Mouse (Mus musculus): Measurements from ENCODE around the gene Bak1. TPM values are rescaled to one million over a fixed set of nuclear protein-coding genes. Genes with fewer than 3 reads are reported as not detected.

The Bak1 gene
- polyA plus RNA-seq (2012; rRNA removed) = 27.9 and 29.6 TPM in 2 replicates

GRCm38 (mm10) chr17:27028909-27029308 lies at the start of gene Bak1:
Gene Bak1, minus strand, starts transcription at chr17:27029009.

DNA sequence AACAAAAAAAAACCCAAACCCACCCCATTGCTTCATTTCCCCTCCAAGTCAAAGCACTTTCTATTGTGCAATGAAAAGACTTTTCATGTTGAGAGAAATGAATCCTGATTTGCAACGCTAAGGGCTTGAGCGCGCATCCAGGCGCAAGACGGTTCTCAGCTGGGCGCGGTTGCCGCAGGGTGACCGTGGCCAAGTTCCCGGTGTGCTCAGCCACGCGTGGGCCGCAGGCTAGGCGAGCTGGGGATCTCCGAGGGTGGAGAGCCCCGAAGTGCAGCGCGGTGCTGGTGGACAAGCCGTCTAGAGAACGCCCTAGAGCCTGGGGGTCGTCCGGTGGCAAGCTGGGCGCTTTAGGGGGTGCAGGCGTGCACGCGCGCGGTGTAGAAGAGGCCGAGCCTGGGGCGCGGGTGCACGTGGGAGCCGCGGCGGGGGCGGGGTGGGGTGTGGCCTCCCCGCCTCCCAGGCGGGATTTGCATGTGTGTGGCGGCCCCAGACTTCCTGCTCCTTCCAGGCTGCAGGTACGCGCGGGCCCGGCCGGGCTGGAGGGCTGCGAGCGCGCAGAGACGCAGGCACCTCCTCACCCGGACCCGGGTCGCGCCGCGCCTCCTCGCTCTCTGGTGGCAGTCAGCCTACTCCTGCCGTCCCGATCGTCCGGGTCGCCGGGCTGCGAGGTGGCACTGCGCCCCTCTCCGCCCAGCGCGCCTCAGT lies 28.2 kb upstream of the Bak1 start, which contains the start of gene Itpr3:
Itpr3 (plus strand) TSS at position 493 of the 705 bp plus-strand sequence.

GRCm38 (mm10) chr17:26972703-26973574 lies 55.9 kb downstream of the Bak1 start, which contains the start of gene Zbtb9:
Gene Zbtb9, plus strand, starts transcription at chr17:26973167.

Other genes starting within 250 kb of the Bak1 start
- 45.1 and 46.4 TPM in 2 replicates for gene Bnip1, start 247.9 kb downstream of the Bak1 start, polyA plus RNA-seq (2012; rRNA removed)
- gene Nkx2-5, start 184.0 kb downstream of the Bak1 start, polyA plus RNA-seq (2012; rRNA removed) = not detected in 2 replicates
- 7.7 and 7.8 TPM in 2 replicates for gene Kifc5b, start 111.9 kb downstream of the Bak1 start, polyA plus RNA-seq (2012; rRNA removed)
- 62.9 and 63.0 TPM in 2 replicates for gene Phf1, start 96.0 kb downstream of the Bak1 start, polyA plus RNA-seq (2012; rRNA removed)
- 99.9 and 107 TPM in 2 replicates for gene Cuta, start 89.4 kb downstream of the Bak1 start, polyA plus RNA-seq (2012; rRNA removed)
- gene Syngap1, start 87.8 kb downstream of the Bak1 start, polyA plus RNA-seq (2012; rRNA removed) = 112 and 137 TPM in 2 replicates
- 21.5 and 23.4 TPM in 2 replicates for gene Zbtb9, start 55.8 kb downstream of the Bak1 start, polyA plus RNA-seq (2012; rRNA removed)
- 1.6 and 1.8 TPM in 2 replicates for gene Itpr3, start 28.3 kb upstream of the Bak1 start, polyA plus RNA-seq (2012; rRNA removed)
- gene Uqcc2, start 104.9 kb upstream of the Bak1 start, polyA plus RNA-seq (2012; rRNA removed) = 290 and 327 TPM in 2 replicates
- 0.19 and 0.26 TPM in 2 replicates for gene Ip6k3, start 138.8 kb upstream of the Bak1 start, polyA plus RNA-seq (2012; rRNA removed)
- 112 and 116 TPM in 2 replicates for gene Lemd2, start 175.5 kb upstream of the Bak1 start, polyA plus RNA-seq (2012; rRNA removed)